Mouse (Mus musculus) heart, adult 8-10 months (tissue): ENCODE measurements around the gene Rpl36a-ps1. TPM values are rescaled to one million over a fixed set of nuclear protein-coding genes. Genes with fewer than 3 reads are reported as not detected.
"Not testable (repeated sequence)": the region's sequence is repeated elsewhere in the genome, so short reads cannot be mapped to it uniquely, and the experiment has no call there.

Experiments used
- DNase-seq: peaks from one replicate; pipeline ENCODE4 v3.0.0; 2022; ENCODE audit warnings: low spot score
- total RNA-seq, 4 experiments: library from RNA; stranded (reverse); gene quantifications; 2 replicates each; pipeline ENCODE4 v1.2.4; 2022

Gene Rpl36a-ps1
- 1 to 10 TPM in 3 of 4 experiments, not detected in 1; 1.6 to 2.4 (median 2.2) TPM for total RNA-seq

- no peak for DNase-seq
These were observed at the start of gene Rpl36a-ps1 for GRCm38 (mm10) chr14:98994218-98994617. Gene Rpl36a-ps1, minus strand, starts transcription at chr14:98994318.

- DNase-seq = no peak
These were observed 49.4 kb upstream of the Rpl36a-ps1 start for GRCm38 (mm10) chr14:99043499-99043898.

GRCm38 (mm10) chr14:99041416-99041815, 47.3 kb upstream of the Rpl36a-ps1 start:
- DNase-seq = no peak

- not testable (repeated sequence) for DNase-seq
These were observed 45.2 kb upstream of the Rpl36a-ps1 start for GRCm38 (mm10) chr14:99039308-99039707.

- DNase-seq = no peak
These were observed 43.6 kb upstream of the Rpl36a-ps1 start for GRCm38 (mm10) chr14:99037703-99038102.

GRCm38 (mm10) chr14:99036039-99036438, 41.9 kb upstream of the Rpl36a-ps1 start:
- DNase-seq = no peak

- DNase-seq = not testable (repeated sequence)
These were observed 40.7 kb upstream of the Rpl36a-ps1 start for GRCm38 (mm10) chr14:99034851-99035250.

GRCm38 (mm10) chr14:99032596-99032995, 38.5 kb upstream of the Rpl36a-ps1 start:
- DNase-seq = no peak

GRCm38 (mm10) chr14:99031337-99031873, 37.3 kb upstream of the Rpl36a-ps1 start:
- no peak for DNase-seq

GRCm38 (mm10) chr14:99029987-99030386, 35.9 kb upstream of the Rpl36a-ps1 start:
- DNase-seq = no peak

- no peak for DNase-seq
These were observed 28.4 kb upstream of the Rpl36a-ps1 start for GRCm38 (mm10) chr14:99022346-99023086.

- no peak for DNase-seq
These were observed 25.2 kb upstream of the Rpl36a-ps1 start for GRCm38 (mm10) chr14:99019136-99019808.

GRCm38 (mm10) chr14:99018691-99019090, 24.6 kb upstream of the Rpl36a-ps1 start:
- DNase-seq = no peak

- DNase-seq = no peak
These were observed 16.8 kb upstream of the Rpl36a-ps1 start for GRCm38 (mm10) chr14:99010920-99011313.

- peak; percentile 38 for DNase-seq
These were observed 16.3 kb upstream of the Rpl36a-ps1 start for GRCm38 (mm10) chr14:99010224-99010919.

- no peak for DNase-seq
These were observed 1.6 kb downstream of the Rpl36a-ps1 start for GRCm38 (mm10) chr14:98992482-98992881.

GRCm38 (mm10) chr14:98990636-98991035, 3.5 kb downstream of the Rpl36a-ps1 start:
- DNase-seq = no peak

GRCm38 (mm10) chr14:98989818-98990217, 4.3 kb downstream of the Rpl36a-ps1 start:
- DNase-seq = no peak

GRCm38 (mm10) chr14:98971921-98972320, 22.2 kb downstream of the Rpl36a-ps1 start:
- DNase-seq = no peak

GRCm38 (mm10) chr14:98958978-98959658, 35.0 kb downstream of the Rpl36a-ps1 start:
- DNase-seq = no peak

GRCm38 (mm10) chr14:98956788-98957187, 37.3 kb downstream of the Rpl36a-ps1 start:
- DNase-seq = no peak
